Mouse (Mus musculus) liver (tissue): Measurements from ENCODE around the gene Mcidas.
"Not testable (repeated sequence)": the region's sequence is repeated elsewhere in the genome, so short reads cannot be mapped to it uniquely, and the experiment has no call there.

ENCODE experiments used
- DNase-seq: peaks from one replicate; pipeline ENCODE4 v3.0.0-alpha.2; 2020; ENCODE audit warnings: mixed read lengths

Mcidas gene

DNA sequence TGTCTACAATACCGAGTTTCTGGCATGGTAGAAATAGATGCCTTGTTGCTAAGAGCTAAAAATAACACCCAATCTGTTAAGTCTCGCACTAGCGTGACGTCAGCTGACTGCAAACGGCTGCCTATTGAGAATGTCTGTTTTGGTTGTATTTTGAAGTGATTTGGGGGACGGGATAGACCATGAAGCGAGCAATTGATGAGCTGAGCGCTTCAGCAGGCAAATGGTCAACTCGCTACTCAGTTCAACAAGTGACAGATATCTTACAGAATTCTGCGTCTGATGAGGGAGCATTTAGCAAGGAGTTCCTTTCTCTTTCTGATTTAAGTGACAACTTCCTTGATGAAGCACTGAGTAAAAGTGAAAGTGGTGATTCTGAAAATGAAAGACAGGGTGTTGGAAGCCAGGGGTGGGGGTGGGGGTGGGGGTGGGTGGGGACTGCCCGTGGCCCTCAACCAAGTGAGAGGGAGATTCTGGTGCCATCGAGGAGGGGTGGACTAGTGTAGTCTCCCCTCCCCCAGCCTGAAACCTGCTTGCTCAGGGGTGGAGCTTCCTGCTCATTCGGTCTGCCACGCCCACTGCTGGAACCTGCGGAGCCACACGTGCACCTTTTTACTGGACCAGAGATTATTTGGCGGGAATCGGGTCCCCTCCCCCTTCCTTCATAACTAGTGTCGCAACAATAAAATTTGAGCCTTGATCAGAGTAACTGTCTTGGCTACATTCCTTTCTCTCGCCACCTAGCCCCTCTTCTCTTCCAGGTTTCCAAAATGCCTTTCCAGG is 19.7 kb downstream of the Mcidas start:
- not testable (repeated sequence) for DNase-seq

DNA sequence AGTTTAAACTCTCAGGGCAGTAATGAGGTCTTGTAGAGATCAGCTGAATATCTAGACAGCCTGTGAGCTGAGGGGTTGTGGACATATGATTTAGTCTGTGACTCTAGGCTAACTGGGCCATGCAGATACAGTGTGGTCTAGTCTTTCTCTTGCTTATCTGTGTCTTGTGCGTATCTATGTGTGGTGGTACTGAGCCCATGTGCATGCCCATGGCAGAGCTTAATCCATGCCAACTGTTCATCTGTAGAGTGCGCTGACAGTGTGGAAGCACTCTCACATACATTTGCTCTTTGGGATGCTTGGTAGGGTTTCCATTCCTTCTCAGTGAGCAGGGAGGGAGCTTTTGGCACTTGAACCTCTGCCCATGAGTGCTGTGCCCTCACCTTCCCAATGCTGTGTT is 27.9 kb downstream of the Mcidas start:
- no peak for DNase-seq

DNA sequence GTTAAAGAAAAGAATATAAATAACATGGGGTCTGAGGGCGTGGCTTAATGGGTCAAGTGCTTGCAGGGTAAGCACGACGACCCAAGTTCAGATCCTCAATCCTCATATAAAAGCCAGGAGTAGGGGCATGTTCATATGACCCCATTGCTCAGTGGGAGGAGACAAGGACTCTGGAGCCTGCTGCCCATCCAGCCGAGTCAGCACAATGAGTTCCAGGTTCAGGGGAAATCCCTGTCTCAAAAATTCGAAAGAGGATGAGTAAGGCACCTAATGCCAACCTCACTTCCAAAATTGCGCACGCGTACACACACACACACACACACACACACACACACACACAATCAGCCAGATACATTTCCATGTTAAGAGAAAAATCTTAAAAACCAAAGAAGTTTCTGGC is 28.8 kb downstream of the Mcidas start:
- DNase-seq: no peak

DNA sequence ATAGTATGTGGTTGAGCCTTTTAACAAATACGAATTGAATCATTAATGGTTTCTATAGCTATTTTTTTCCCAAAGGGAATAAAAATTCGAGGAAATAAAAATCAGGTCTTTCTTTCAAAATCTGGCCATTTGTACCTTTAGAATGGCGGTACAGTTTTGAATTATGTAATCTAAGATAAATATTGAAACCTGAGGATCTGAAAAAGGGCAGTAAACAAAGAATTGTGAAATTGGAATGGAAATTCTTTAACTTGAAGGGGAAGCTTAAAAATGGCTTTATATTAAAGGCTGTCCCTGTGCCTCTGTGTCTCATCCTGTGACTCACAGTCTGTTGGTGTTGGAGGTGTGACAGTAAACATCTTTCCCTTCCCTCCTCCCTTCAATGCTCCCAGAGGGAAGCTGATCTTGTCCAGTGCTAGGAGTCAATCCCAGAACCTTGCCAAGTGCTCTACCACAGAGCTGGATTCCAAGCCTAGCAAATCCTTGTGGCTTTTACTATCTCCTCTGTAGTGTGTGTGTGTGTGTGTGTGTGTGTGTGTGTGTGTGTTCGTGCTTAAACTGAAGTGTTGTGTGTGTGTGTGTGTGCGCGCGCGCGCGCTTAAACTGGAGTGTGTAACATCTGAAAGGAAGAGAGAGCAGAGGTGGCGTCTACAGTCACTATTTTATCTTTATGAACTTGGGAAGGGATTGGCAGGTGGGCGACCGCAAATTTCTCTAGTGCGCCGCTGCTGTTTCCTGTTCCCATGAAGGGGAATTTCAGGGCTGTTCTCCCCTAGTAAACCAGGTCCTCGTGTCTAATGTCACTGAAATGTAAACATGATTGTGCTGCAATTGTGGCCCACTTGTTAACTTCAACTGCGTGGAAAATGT is 29.9 kb downstream of the Mcidas start:
- DNase-seq: no peak

DNA sequence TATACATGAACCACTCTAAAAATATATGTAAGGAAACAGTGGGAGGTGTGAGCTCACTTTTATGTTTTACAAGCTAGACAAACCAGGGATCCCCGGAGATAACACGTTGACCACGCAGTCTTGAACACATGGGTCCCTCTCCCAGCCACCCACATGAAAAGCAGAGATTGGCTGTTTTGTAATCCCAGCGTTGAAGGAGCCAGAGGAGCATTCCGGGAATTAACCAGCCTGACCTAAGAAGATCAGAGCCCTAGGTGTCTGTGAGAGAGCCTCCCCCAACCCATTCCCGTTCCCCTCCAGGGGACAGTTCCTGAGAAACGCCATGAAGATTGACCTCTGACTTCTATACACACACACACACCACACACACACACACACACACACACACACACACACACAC is 37.7 kb downstream of the Mcidas start:
- no peak for DNase-seq

DNA sequence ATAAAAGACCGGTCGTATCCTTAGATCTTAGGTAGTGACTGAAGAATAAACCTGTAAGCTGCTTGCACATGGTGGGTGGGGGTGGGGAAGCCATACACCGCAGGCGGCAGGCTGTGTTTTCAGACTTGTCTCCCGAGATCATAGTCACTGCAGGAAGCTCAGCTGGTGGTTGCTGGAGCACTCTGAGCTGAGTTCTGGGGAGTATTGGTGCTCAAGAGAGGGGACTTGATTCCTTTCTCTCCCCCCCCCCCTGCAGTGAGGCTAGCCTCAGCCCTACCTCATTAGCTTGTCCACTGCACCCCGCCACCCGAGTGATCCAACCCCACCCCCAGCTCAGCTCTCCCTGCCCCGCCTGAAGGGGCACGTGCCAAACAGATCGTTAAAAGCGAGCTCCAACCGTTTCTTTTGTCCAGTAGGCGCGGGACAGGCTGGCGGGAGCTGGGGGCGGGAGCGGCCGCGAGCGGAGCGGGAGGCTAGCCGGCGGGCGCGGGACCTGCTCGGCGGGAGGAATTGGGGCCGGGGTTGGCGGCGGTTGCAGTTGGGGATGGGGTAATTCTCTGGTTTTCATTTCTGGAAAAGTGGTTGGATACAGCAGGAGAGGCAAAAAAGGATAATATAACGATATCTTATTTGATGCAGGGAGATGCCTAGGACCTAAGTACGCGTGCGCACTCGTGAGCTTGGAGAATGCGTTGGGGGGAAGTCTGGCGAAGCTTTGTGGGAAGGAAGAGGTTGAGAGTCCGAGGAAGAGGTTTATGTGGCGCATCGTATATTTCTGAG is 38.3 kb downstream of the Mcidas start:
- no peak for DNase-seq

DNA sequence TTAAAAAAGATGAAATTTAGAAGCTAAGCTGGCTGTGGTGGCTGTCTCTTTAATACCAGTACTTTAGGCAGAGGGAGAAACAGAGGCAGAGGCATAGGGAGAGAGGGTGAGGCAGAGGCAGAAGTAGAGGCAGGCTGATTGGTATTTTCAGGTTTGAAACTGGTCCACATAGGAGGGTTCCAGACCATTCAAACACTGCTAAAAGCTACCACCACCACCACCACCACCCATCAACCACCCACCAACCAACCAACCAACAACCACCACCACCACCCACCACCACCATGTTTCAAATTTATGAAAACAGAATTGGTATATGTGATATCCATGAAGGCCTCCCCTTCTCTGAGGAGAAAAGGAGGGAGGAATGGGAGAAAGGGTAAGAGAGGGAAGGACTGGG is 39.2 kb downstream of the Mcidas start:
- no peak for DNase-seq

DNA sequence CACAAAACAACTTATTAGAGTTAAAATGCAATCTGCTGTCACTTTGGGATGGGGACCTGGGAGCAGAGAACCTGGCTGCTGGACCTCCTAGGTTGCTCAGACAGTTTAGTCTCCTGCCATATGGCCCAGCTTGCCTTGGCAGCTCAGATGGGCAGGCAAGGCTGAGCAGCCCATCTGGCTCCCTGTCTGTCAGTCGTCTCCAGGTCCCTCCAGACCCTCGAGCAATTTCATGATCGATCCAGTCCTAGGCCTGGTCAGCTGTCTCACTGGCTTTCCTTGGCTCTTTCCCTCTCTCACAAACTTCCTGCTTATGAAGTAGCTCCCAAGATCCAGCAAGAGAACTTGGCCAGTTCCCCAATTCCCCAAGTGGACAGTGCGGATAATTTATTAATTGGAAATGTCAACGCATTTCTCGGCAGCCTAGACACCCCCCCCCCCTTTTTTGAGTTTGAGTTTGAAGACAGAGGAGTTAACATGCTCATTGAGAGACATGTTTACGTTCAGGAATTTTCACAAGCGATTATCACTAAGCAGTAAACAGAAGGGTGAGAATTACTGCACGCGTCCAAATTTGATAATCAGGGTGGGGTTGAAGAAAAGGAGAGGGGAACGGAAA is 40.7 kb downstream of the Mcidas start:
- DNase-seq: no peak

DNA sequence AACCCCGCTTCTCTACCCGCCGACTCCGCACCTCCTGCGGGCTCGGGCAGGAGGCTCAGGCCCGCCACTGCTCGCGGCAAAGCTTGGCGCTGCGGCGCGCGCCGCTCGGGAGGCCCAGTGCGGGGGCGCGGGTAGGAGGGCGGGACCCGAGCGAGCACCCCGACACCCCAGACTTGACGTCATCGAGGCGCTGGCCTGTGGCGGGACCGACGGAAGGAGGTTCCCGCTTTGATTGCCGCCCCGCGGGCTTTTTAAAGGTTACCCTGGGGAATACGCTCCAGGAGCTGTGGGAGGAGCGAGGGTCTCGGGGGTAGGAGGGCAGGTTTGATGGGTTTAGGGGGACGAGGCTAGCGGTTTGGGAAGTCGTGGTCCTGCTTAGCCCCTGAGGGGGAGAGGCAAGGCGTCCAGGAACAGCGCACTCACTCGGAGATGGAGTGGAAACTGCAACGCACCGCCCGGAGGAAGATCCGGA is 41.3 kb downstream of the Mcidas start, which contains the start of gene Cdc20b:
Cdc20b (plus strand) TSS at position 162 of the 472 bp plus-strand sequence.
- peak; percentile 66 for DNase-seq

DNA sequence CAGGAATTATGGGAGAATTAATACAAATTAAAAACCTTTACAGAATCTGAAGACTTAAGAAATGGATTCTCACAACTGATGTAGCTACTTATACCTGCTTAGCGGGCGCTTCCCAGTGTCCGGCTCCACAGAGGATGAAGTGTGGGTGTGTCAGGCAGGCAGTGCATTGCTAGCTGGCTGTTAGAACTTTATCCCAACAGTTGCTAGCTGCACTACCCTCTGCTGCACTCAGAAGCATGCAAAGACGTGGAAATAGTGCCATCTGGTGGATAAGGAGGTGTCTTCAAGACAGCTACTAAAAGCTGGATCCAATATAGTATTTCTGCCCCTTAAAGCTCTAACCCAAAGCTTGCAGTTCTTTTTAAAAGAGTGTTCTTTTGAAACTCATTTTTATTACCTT is 42.2 kb downstream of the Mcidas start:
- DNase-seq: peak; percentile 68

DNA sequence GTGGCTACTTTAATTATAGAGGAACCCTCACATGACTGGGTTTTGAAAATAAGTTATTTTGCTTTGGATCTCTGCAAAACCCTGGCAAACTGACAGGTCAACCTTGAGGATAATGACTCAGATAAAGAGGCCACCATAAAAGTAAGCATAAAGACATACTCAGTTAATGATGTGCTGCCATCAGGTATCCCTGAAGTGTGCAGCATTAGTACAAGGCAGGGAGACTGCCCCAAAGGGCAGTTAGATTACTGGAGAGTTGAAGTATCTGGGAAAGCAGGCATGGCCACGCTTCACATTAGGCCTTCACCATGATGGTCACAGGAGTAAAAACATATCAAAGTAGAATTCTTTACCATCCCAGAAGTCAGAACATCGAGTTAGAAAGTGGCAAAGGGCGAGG is 51.2 kb downstream of the Mcidas start:
- DNase-seq: no peak

DNA sequence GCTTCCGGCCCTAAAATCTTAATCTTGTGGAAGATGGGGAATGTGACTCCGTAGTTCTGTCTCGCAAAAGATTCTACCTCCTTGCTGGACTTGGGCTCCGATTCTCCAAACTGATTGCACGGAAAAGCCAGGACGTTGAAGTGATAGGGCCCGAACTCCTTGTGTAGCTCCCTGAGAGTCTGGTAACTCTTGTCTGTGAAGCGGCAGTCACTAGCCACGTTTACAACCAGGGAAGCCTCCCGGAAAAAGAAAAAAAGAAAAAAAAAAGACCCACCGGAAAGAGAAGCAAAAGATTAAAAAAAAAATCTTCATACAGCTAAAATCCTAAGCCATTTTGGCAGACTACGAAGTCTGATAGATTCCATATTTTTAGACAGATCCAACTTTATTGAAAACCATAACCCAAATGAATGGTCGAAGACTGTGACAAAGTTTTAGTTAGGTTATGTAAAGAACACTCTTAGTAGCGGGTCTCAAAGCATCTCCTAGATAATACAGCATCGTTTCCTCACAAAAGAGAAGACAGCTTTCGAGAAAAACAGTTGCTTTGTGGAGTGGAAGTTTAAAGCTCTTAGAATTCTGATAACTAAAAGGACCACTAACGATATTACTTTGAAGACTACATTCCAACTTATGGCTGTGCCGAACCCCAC is 51.9 kb downstream of the Mcidas start:
- no peak for DNase-seq

DNA sequence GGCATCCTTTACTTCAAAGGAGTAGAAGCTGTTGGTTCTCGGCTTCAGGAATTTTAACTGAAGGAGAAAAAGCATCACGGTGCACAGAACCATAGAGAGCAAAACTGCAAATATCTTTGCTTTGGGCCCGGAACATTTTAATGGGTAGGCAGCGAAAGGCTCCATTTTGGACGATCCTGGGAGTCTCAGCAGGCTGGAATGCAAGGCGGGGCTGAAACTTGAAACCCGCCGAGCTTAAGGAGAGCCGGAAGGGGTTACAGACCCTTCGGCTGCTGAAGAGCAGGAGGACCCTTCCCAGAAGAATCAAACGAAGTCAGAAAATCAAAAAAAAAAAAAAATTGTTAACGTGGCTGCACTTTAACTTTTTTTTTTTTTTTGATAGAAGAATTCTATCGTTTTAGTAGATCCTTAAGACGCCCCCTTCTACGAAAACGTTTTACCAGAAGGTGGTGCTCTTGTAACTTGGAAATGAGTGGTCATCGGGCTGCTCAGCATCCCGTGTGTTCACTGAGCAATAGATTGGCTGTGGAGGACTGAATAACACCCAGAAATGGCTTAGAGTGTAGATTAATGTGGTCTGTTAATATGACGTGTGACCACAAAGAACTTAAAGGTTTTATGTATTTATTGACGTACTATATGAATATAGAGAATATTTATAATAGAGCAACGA is 52.7 kb downstream of the Mcidas start, which contains the start of gene Gpx8:
Gpx8 (minus strand) TSS at position 200 of the 673 bp plus-strand sequence.
- DNase-seq: peak; percentile 35

DNA sequence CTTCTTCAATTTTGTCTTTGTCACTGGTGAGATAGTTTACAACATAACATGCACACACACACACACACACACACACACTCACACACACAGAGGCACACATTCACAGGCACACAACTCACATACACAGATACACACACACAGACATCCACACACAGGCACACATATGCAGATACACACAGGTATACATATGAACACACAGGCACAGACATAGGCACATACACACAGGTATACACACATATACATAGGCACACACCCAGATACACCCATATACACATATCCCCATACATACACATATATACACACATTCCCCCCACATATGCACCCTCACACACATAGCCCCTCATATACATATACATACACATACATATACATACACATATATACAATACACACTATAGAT is 53.4 kb downstream of the Mcidas start:
- DNase-seq: no peak

DNA sequence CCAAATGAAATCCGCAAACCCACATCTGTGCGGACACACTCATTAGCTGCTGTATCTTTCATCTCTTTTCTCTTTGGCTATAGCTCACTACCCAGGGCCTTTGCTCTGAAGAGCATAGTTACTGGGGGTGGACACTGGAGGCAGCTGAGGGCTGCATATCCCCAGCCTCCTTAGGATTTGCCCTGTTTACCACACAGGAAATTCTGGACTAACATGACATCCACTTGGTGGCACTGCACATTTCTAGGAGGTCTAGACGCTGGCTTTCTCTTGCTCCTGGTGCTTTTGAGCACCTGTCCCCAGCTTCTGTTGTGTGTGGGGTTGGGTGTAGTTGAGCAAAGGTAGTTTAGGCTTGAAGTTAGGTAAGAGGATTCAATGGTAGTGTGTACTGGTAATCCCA is 54.0 kb downstream of the Mcidas start:
- no peak for DNase-seq
